Mouse (Mus musculus) spleen, postnatal 36 days (tissue): ENCODE data around the gene A630076J17Rik.

Experiments
- DNase-seq, 2 experiments: peaks; one replicate each; pipeline ENCODE4 v3.0.0; 2022; ENCODE audit warnings: low spot score in 2 of 2, mixed read lengths in 1 of 2

Gene A630076J17Rik

DNA sequence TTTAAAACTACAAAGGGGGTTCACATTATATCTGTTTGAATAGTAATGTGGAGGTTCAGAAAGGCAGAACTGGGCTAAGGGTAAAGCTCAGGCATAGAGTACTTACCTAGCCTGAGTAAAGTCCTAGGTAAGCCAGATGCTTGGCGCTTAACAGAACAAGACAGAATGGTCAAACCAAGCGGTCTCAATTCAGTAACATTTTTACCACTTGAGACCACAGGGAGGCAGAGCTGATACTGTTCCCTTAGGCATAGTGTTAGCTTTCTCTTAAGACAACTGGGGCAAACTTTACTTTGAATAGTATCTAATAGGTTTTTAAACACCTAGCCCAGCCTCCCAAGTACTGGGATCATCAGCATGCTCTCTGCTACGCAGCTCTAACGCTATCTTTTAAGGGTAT, 45.6 kb downstream of the A630076J17Rik start:
- no peak for DNase-seq

DNA sequence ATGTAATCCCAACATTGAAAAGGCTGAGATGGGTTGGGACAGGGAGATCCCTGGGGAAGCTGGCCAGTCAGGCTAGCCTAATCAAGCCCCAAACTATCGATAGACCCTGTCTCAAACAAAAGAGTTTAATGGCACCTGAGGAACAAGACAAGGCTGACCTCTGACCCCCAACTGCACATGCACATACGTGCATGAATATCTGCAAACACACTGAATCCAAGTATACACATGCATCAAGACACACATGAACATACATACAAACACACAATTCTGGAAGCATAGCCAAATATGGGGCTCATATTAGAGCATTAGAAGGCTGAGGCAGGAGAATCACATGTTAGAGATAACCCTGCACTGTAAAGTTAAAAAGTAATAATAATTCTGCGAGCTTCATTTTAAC, 46.2 kb downstream of the A630076J17Rik start:
- no peak for DNase-seq

DNA sequence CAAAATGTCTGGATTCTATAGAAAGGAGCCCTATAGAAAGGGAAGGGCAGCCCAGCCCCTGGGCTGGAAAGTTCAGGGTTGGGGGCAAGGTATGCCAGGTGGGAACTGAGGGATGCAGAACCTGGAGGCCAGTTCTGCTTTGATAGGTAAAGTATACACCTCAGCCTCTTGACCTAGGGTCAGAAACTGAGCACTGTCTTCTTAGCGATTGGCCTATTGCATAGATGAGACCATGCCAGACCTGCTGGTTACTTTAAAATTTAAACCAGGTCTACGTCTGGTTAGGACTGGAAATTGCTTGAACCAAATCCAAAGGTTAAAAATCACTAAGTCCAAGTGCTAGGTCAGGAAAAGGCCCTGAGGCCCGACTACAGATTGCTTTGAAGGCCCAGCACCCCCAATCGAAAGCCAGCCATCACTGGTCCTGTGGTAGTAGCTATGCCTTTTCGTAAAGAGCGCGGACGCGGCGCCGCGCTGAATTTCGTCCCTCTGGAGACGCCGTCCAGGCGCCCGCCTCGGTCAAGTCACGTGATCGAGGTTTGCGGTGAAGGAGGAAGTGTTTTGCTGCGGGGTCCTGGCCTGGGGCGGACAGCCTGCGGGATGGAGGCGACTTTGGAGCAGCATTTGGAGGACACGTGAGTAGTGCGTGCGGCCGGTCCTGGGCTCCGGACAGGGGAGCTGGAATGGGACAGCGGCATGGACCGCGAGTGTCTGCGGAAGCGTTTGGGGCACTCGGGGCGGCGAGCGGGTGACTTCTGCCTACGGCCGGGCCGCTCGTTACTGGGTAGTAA, 48.3 kb downstream of the A630076J17Rik start, which contains the start of gene Lamtor5:
Gene Lamtor5 (plus strand): TSS at position 380 of the 791 bp plus-strand sequence.
- peak; percentile 84 to 89 for DNase-seq
